Mouse (Mus musculus): ENCODE measurements around the gene Igsf9. TPM values are rescaled to one million over a fixed set of nuclear protein-coding genes. Genes with fewer than 3 reads are reported as not detected.

The Igsf9 gene
- total RNA-seq, 2 experiments from 2014 or later = 0.25 to 0.55 TPM

DNA sequence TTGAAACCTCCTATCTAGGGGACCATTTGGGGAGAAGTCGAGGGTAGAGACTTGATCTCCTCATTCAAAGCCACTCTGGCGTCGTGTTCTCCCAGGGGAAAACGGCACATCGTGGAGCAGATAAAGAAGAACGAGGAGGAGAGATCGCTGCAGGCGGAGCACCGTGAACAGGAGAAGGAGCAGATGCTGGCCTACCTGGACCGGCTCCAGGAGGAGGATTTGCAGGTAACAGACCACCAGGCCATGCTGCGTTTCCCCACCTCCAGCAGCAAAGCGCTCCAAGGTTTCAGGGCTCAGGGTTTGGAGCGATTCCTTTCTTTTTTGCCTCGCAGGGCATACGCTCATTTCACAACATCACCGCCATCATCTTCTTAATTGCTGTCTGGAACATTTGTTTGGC lies 53.5 kb downstream of the Igsf9 start:
- intact Hi-C loops (cut with DNase I) = no loop called here

DNA sequence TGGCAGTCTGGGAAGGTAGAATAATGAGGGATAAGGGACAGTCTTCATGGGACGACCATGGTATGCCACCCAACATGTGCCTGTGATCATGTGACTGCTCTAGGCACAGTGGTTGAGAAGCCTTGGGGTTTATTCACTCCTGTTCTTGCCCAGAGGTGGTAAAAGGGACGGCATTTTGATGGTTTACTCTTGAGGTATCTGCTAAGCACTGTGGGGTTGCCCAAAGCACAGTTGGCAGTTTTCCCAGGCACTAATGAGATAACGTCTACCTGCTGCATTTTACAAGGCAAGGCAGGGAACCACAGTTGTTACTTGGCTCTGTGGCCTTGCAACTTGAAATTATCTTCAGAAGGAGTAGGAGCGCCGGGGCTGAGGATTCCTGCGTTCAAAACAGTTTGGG lies 58.2 kb downstream of the Igsf9 start:
- DNase-seq (ENCODE audit: low spot score) = no peak
- intact Hi-C loops (cut with DNase I) = no loop called here

More for the DNA sequence above, 53.5 kb downstream of the Igsf9 start:
- no peak for DNase-seq (ENCODE audit: low spot score)

DNA sequence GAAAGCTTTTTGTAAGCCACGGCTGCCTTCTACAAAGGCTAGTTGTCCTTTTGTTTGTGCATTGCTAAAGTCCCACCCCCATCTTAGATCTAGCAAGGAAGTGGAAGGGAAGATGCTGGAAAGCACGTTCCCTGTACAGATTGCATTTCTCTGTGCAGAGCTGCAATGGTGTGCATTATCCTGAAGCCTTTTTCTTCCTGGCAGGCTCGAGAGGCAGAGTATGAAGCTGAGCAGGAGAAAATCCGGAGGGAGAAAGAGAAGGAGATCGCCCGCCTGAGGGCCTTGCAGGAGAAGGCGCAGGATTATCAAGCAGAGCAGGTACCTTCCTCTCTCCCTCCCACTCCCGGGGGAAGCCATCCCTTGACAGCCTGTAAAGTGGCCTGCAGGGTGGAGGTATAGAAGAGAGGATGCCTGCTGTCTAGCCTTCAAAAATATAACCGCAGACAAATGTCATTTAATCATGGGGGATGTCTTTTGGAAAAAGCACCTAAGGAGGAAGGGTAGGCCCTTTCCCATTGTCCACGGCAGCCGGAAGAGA lies 58.8 kb downstream of the Igsf9 start:
- no peak for DNase-seq (ENCODE audit: low spot score)
- intact Hi-C loops (cut with DNase I) = no loop called here

DNA sequence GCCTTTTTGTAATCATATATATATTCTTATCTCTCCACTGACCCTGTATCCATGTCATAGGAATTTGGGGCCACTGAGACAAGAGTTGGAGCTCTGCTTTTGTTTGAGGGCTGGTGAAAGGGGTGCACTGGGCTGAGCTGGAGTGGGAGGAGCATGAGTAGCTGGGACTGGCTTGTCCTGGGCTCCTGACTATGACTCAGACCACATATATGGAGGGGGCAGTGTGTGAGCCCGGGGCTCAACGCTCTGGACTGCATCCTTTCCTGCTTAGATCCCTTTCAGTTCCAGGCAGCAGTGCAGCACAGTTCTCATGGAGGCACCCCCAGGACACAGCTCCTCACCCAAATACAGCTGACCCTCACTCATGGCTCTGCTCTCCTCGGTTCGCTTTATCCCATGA lies 64.5 kb downstream of the Igsf9 start:
- intact Hi-C loops (cut with DNase I) = no loop called here
- no peak for DNase-seq (ENCODE audit: low spot score)

Other genes starting within 250 kb of the Igsf9 start
- gene Atp1a4, start 223.4 kb upstream of the Igsf9 start, total RNA-seq (2021) = not detected
- gene Igsf8, start 220.1 kb upstream of the Igsf9 start, total RNA-seq (2021) = 10 to 100 TPM in 1 of 2 experiments, 1 to 10 TPM in 1; 9.3 to 15.2 TPM
- gene Atp1a2, start 183.7 kb upstream of the Igsf9 start, total RNA-seq (2021) = 100 to 1,000 TPM; 600 to 610 TPM
- gene Kcnj9, start 152.5 kb upstream of the Igsf9 start, total RNA-seq (2021) = under 1 TPM in 1 of 2 experiments, not detected in 1; 0.06 TPM
- under 1 TPM; 0.10 to 0.14 TPM for gene Kcnj10, start 140.6 kb upstream of the Igsf9 start, total RNA-seq (2021)
- 1 to 10 TPM; 4.4 to 4.5 TPM for gene Pigm, start 105.2 kb upstream of the Igsf9 start, total RNA-seq (2021)
- 1 to 10 TPM; 1.3 TPM for gene Slamf9, start 6.4 kb upstream of the Igsf9 start, total RNA-seq (2021)
- gene Tagln2, start 18.3 kb downstream of the Igsf9 start, total RNA-seq (2021) = 10 to 100 TPM; 75.4 to 87.9 TPM
- under 1 TPM; 0.34 to 0.39 TPM for gene Cfap45, start 39.0 kb downstream of the Igsf9 start, total RNA-seq (2021)
- not detected for gene Vsig8, start 74.2 kb downstream of the Igsf9 start, total RNA-seq (2021)
- under 1 TPM in 1 of 2 experiments, not detected in 1; 0.25 TPM for gene Slamf8, start 108.8 kb downstream of the Igsf9 start, total RNA-seq (2021)
- not detected for gene Fcrl6, start 120.8 kb downstream of the Igsf9 start, total RNA-seq (2021)
- 10 to 100 TPM; 10.4 to 11.1 TPM for gene Dusp23, start 151.2 kb downstream of the Igsf9 start, total RNA-seq (2021)
- not detected for gene Crp, start 216.3 kb downstream of the Igsf9 start, total RNA-seq (2021)

All from heart, postnatal 25 days (tissue).